Mouse (Mus musculus) ovary, postnatal 10 days (tissue): ENCODE measurements around the gene Apba3.

Experiments used
- DNase-seq: peaks from one replicate; pipeline ENCODE4 v3.0.0; 2022; ENCODE audit warnings: low spot score

Apba3 gene

DNA sequence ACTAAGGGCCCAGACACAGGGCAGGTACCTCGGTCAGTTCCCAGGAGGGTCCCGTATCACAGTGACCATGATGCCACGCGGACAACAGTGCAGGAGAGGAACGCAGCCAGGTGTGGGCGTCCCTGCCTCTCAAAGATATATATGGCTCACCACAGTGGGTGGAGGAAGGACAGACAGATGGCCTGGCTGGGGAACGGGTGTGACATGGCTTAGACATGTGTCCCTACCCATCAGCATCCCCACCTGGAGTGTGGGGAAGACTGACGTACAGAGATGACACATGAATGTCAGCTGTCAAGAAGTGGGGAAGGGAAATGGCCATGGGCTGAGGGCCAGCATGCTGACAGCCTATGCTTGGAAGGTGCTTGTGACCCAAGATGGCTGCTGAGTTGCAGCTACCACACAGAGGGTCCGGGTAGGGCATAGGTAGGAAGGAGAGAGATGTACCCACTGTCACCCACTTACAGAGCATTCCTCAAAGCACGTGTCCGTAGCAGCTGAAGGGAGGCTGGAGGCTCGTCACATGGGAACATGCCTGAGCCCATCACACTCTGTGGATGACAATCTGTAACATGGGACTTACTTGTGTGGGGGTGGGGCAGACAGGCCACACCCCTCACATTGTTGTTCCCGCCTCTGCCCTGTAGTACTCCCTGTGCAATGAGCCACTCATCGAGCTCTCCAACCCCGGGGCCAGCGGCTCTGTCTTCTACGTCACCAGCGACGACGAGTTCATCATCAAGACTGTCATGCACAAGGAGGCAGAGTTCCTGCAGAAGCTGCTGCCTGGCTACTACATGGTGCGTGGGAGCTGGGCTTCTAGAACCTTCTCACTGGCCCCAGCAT is 40.3 kb downstream of the Apba3 start:
- no peak for DNase-seq

DNA sequence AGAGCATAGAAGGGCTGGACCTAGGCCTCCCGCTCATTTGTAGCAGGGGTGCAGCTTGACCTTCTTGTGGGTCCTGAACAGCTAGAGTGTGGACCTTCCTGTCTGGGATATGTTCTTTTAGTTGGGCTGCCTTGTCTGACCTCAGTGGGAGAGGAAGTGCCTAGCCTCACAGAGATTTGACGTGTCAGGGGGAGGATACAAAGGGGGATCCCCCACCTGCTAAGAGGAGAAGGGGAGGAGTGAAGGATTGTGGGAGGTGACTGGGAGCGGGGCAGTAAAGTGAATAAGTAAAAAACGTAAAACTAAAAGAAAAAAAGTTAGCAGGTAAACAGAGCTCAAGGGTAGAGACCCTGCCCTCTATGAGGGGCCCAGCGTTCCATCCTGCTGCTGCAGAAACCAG is 42.8 kb downstream of the Apba3 start:
- no peak for DNase-seq

DNA sequence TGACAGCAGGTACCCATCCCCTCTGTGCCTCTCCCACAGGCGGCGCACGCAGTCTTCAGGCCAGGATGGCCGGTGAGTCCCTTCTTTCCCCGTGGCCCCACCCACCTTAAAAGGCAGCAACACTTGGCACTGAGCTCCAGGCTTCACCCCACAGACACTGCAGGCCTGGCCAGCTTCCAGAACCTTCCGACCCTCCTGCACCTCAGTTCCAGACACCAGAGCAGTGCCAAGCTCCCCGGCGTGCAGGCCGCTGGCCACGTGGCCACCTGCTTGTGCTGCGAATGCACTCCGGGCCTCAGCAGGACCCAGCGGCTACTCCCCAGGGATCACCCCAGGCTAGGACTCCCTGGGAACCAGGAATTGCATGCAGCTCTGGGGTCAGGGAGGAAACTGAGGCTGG is 46.8 kb downstream of the Apba3 start:
- DNase-seq = no peak

DNA sequence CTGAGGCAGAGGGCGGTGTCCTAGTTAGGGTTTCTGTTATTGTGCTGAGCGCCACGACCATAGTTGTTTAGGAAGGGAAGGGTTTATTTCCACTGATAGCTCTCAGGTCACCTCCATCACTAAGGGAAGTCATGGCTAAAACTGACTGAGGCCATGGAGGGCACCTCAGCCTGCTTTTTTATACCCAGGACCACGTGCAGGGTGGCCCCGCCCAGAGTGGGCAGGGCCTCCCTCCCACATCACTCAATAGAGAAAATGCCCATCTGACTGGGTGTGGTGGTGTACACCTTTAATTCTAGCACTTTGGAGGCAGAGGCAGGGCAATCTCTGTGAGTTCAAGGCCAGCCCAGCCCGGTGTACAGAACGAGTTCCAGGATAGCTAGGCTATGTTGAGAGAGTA is 47.4 kb downstream of the Apba3 start:
- DNase-seq = no peak

DNA sequence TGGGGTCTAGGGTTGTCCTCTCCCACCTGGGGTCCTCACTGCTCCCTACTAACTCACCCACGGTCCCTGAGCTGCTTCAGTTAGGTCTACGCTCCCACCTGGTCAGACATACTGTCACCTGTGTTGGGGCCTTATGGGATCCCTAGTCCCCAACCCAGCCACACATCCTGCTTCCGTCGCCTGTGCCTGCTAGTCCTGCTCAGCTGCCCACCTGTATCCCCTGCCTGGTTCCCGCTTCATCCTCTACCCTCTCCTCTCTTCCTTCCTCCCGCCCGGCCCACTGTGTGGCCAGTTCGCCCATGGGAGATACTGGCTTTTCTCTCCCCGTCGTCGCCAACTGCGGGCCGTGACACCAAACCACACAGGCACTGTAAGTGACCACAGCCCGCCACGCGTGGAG is 48.8 kb downstream of the Apba3 start:
- no peak for DNase-seq

DNA sequence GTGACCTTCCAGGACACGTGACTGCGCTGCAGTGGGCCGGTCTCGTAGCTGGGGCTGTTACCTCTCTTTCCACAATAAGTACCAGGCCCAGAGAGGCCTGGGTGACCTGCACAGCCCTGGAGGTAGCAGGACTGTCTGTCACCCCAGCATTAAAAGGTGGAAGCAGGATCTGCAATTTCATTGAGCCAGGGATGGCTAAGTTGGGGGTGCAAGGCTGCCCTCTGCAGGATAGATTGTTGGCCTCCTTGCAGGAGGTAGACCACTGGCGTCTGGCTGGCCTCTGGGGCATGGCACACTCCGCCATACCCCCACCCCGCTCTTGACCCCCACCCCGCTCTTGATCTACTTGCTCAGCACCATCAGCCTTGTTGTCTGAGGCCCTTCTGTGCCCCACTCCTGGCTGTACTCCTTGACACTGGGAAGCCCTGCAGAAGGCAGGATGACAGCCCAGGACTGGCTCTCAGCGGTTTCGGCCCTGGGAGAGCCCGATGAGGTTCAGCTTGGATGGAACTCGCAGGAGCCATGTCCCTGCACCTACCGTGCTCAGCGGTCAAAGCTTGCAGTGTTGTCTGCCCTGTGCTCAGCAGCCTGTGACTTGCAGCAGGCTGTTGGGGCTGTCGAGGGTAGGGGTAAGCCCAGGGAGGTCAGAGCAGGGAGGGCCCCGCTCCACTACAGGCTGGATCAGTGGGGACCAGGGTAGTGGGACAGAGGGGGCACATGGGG is 49.7 kb downstream of the Apba3 start:
- DNase-seq = no peak

DNA sequence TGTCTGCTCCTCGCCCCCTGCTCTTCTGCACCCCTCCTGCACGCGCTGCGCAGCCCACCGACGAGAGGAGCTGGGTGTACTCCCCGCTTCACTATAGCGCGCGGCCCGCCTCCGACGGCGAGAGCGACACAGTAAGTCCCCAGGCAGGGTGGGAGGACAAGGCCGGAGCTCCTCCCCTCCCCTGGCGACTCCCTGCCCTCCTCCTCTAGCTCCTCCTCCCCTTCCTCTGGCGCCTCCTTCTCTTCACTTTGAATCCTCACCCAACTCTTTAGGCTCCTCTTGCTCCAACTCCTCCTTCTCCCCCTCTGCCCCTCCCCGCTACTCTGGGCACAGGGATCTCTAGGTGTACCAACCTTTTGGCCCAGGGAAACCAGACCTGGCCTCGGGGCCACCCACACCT is 50.5 kb downstream of the Apba3 start:
- DNase-seq = no peak

DNA sequence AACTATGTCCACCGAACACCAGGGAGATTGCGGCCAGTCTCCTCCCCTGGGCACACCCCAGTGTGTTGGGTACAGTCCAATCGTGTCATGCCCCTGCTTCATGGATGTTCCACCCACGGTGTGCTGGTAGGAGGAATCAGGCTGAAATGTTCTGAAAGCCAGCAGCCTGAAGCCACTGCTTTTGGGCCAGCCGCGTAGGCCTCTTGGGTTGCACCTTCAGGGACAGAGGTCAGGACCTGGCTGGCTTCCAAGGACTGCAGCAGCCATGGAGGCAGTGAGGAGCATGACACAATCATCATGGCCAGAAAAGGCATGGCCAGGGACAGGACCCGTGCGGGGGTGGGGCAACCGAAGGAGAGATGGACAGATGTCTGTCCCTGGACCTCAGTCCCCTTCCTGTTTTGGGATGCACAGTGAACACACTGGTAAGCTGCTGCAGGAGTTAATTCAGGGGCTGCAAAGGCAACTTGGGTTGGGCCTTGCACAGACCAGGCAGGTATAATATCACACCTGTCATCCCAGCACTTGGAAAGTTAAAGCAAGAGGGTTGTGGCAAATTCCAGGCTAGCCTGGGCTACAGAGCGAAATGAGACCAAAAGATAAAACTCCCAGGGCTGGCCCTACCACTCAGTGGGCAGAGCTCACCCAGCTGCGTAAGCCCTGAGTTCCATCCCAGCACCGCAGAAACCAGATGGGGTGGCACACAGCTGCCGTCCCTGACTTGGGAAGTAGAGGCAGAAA is 52.0 kb downstream of the Apba3 start:
- no peak for DNase-seq

DNA sequence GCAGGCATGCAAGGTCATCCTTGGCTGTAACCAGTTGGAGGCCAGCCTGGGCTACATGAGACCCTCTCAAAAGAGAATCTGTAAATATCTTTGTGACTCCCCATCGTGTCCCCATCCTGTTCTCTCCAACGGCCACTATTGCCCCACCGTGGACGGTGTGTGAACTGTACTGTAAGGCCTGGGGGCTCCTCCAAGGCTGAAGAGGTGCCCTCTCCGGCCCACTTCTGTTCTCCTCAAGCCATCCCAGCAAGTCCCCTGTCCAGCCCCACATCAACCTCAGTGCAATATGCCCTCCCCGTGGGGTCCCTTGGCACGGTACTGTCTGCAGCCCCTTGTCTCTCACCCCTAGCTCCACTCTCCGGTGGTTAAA is 52.6 kb downstream of the Apba3 start:
- no peak for DNase-seq

DNA sequence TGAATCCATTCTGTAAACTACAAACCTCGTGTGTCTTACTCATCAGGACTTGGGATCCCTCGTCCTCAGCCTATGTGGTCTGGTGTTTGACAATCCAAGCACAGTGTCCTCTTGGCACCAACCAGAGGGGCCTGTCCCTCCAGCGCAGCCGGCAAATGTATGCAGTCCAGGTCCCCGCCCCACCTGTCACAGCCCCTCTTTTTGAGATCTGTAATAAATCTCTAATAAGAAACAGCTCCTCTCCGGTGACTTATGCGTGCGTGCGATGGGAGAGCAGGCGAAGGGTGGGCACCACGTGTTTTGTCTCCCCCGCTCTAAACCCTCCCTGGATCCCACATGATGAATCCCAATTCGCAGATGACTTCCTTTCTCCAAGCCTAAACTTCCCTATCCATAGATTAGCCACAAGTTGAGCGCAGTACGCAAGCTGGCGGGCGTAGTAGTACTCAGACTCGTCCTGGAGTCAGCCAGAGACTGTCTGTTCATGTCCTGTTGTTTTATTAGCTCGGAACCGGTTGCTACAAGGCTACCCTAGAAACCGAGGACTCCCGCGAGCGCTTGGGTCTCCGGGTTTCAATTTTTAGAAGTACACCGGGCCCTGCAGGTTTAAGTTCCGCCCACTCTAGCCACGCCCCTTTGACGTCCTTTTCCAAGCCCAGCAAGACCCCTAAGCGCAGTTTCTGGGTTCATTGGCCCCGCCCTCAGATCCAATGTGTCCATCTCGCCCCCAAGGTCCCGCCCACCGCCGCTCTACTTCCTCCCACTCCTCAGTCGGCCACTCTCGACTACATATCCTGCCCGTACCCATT is 53.2 kb downstream of the Apba3 start:
- no peak for DNase-seq

DNA sequence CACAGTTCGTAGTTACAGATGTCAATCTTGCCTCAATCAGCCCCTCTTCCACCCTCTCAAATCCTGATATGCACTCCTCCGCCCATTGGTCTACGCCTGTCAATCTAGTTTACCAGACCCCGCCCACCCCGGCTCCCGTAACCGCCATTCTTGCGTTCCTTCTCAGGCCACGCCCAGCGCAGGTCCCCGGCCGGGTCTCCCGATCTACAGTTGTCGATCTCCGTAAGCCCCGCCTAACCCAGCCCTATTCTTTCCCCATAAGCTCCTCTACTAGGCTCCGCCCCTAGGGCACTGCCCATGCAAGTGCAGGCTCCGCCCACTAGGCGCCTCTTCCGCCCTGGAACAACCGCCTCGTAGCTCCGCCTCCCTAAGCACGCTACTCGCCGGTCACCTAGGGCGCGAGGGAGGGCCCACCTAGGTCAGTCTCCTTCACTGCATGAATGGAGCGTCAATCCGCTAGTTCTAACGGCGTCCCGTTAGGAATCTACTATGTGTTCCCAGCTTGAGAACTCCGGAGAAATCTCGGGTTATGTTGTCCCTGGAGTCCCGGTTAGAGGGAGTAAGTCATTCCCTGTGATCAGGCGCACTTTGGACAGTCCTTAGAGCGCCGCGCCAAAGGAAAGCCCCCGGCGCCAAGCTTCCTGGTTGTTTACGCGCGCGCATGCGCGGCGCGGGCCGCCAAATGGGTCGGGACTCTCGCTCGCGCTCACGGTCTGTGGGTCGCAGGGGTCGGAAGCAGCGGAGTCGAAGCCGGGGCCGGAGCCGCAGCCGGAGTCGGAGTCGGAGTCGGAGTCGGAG is 54.0 kb downstream of the Apba3 start, which contains the start of gene Cactin:
TSS of gene Cactin (plus strand) at position 554 of the 798 bp plus-strand sequence.
- DNase-seq = peak; percentile 90

DNA sequence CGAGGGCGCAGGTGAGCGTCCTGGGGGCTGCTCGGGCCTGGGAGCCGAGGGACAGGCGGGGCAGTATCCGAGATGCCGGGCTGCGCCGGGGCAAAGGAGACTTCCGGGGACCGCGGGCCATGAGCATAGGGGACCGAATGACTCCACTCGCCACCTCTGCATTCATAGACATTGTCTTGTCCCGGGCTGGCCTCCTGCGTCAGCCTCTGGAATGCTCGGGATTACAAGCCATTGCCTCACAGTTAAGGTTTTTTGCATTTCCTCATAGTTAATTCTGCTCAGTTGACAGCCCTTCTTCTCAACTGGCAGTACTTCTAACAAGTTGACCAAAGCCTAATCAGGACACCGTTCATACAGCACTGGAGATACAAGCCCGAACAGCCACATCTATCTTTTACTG is 54.7 kb downstream of the Apba3 start:
- no peak for DNase-seq

DNA sequence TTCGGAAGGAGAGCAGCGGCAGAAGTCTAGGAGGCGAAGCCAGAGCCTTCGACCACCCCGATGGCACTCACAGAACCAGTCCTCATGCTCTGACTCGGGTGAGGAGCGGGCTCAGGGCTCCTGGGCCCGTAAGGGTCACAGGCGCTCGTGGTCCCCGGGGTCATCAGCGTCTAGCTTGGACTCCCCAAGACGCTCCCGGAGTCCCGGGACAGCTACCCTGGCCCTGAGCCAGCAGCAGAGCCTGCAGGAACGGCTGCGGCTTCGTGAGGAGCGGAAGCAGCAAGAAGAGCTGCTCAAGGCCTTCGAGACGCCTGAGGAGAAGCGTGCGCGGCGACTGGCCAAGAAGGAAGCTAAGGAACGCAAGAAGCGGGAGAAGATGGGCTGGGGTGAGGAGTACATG is 55.7 kb downstream of the Apba3 start:
- no peak for DNase-seq
